Mouse (Mus musculus): ENCODE data around the gene F8. TPM values are rescaled to one million over a fixed set of nuclear protein-coding genes. Genes with fewer than 3 reads are reported as not detected.
A peak's percentile ranks its signal among the peaks of the same experiment; 100 is the strongest.

F8 gene
- polyA plus RNA-seq, 1 experiment from 2014 or later: 1.0 TPM

- H3K27ac ChIP-seq (replicated peaks): no peak within 1 kb of the TSS; the same call in 1 of the 2 replicates
- ATAC-seq (ENCODE audit: low read depth): peak; percentile 100
- H3K36me3 ChIP-seq: no peaks in the 10 kb centered on the region
- WGBS: 19% methylated on average over 36 of the region's 36 CpGs
- no peaks in the 10 kb centered on the region for H3K9me3 ChIP-seq
- H3K9ac ChIP-seq: peak within 1 kb of the TSS; percentile 71
- no peaks in the 10 kb centered on the region for H3K27me3 ChIP-seq
- peaks cover 4% of the 10 kb centered on the region; the same call in 1 of the 2 replicates for H3K4me1 ChIP-seq (replicated peaks)
- H3K4me3 ChIP-seq: peak within 1 kb of the TSS; percentile 48
- peak within 1 kb of the TSS; percentile 63 for H3K4me2 ChIP-seq
These were observed 251.8 kb downstream of the F8 start, which contains the start of gene Mpp1 for GRCm38 (mm10) chrX:75130467-75131160. Gene Mpp1, minus strand, starts transcription at chrX:75131016.

GRCm38 (mm10) chrX:75129474-75129873 is 252.9 kb downstream of the F8 start:
- Histone ChIP-seq H3K9ac (no peak overlapping the region), H3K36me3 (0 out of 2 replicates have a peak, but pooled peaks cover 4% of the 10 kb centered on the region), H3K4me3 (no peak overlapping the region), H3K4me1 (replicated peaks) (peaks cover 4% of the 10 kb centered on the region; the same call in 1 of the 2 replicates), H3K27me3 (no peaks in the 10 kb centered on the region), H3K4me2 (peak overlapping the region; percentile 4; the same call in 1 of the 2 replicates), H3K9me3 (no peaks in the 10 kb centered on the region), H3K27ac (replicated peaks) (no peak overlapping the region)
- no peak for ATAC-seq (ENCODE audit: low read depth)
- 70% methylated on average over 2 of the region's 2 CpGs for WGBS

- Histone ChIP-seq H3K27me3 (no peaks in the 10 kb centered on the region), H3K9me3 (no peaks in the 10 kb centered on the region), H3K4me1 (replicated peaks) (peaks cover 4% of the 10 kb centered on the region; the same call in 1 of the 2 replicates), H3K36me3 (0 out of 2 replicates have a peak, but pooled peaks cover 4% of the 10 kb centered on the region), H3K4me3 (no peak overlapping the region), H3K4me2 (no peak overlapping the region), H3K9ac (no peak overlapping the region), H3K27ac (replicated peaks) (no peak overlapping the region)
- no peak for ATAC-seq (ENCODE audit: low read depth)
These were observed 254.0 kb downstream of the F8 start for GRCm38 (mm10) chrX:75128333-75128980.

- Histone ChIP-seq H3K9ac (no peak overlapping the region), H3K36me3 (0 out of 2 replicates have a peak, but pooled peaks cover 4% of the 10 kb centered on the region), H3K4me2 (no peak overlapping the region), H3K27me3 (no peaks in the 10 kb centered on the region), H3K4me1 (replicated peaks) (peaks cover 4% of the 10 kb centered on the region; the same call in 1 of the 2 replicates), H3K4me3 (no peak overlapping the region), H3K9me3 (no peaks in the 10 kb centered on the region), H3K27ac (replicated peaks) (no peak overlapping the region)
- ATAC-seq (ENCODE audit: low read depth): no peak
These were observed 255.5 kb downstream of the F8 start for GRCm38 (mm10) chrX:75126893-75127292.

GRCm38 (mm10) chrX:75125606-75126005 is 256.8 kb downstream of the F8 start:
- 93% methylated on average over 3 of the region's 3 CpGs for WGBS
- ATAC-seq (ENCODE audit: low read depth): no peak
- Histone ChIP-seq H3K27me3 (no peaks in the 10 kb centered on the region), H3K4me2 (no peak overlapping the region), H3K4me3 (no peak overlapping the region), H3K9me3 (no peaks in the 10 kb centered on the region), H3K27ac (replicated peaks) (no peak overlapping the region), H3K36me3 (0 out of 2 replicates have a peak, but pooled peaks cover 4% of the 10 kb centered on the region), H3K4me1 (replicated peaks) (peaks cover 4% of the 10 kb centered on the region; the same call in 1 of the 2 replicates), H3K9ac (no peak overlapping the region)

Other genes starting within 250 kb of the F8 start
- not detected in 2 replicates for gene Smim9, start 218.8 kb downstream of the F8 start, polyA plus RNA-seq (2015; fragmentation: Nextera tagmentation; extraction: Ambion mirVana)
- gene Fundc2, start 216 bp downstream of the F8 start, polyA plus RNA-seq (2015; fragmentation: Nextera tagmentation; extraction: Ambion mirVana): 31.1 TPM in 2 replicates
- gene Cmc4, start 34.0 kb upstream of the F8 start, polyA plus RNA-seq (2015; fragmentation: Nextera tagmentation; extraction: Ambion mirVana): 21.7 and 25.1 TPM in 2 replicates
- gene Mtcp1, start 34.0 kb upstream of the F8 start, polyA plus RNA-seq (2015; fragmentation: Nextera tagmentation; extraction: Ambion mirVana): 4.9 and 5.8 TPM in 2 replicates
- gene Brcc3, start 34.0 kb upstream of the F8 start, polyA plus RNA-seq (2015; fragmentation: Nextera tagmentation; extraction: Ambion mirVana): 55.0 and 62.6 TPM in 2 replicates
- gene Vbp1, start 131.7 kb upstream of the F8 start, polyA plus RNA-seq (2015; fragmentation: Nextera tagmentation; extraction: Ambion mirVana): 361 and 368 TPM in 2 replicates
- gene Rab39b, start 195.6 kb upstream of the F8 start, polyA plus RNA-seq (2015; fragmentation: Nextera tagmentation; extraction: Ambion mirVana): 26.1 and 26.3 TPM in 2 replicates